Mouse (Mus musculus) small intestine, adult 2 months (tissue): ENCODE results near the gene Stom.

Experiments
- CTCF ChIP-seq: fragments of 200-500 bp; IDR thresholded peaks from 2 replicates; pipeline ENCODE4 v1.5.1; 2012; ENCODE audit warnings: low read depth, mild to moderate bottlenecking, control low read depth, inconsistent platforms, low read length, moderate library complexity, mixed read lengths; ENCODE audit not compliant: insufficient replicate concordance, insufficient read length; ENCODE audit errors: extremely low read depth
- POLR2A ChIP-seq: fragments of 200-500 bp; IDR thresholded peaks from 2 replicates; pipeline ENCODE4 v1.6.1; 2012; ENCODE audit warnings: low read depth, mild to moderate bottlenecking, control low read depth, inconsistent platforms, low read length, moderate library complexity

DNA sequence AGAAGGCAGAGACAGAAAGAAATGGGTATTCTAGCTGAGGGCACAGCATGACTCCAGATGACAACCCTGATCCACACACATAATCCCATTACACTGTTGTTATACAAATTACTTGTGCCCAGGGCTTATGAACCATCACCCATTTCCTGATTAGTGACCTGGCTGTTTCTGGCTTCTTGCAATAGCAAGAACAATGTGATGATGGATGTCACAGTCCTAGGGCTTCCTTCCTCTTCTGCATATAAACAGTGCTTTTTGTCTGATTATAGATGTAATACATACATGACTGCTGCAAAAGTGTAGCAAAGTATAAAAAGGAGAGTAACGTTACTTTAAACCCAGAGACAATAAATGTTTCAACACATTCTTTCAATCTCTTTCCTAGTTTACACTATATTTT, 9.8 kb downstream of the Stom start:
- TF ChIP-seq CTCF (no peak), POLR2A (no peak)
